Comparison of ENCODE assay signal across 17 mouse cellular contexts in the genomic region with DNA sequence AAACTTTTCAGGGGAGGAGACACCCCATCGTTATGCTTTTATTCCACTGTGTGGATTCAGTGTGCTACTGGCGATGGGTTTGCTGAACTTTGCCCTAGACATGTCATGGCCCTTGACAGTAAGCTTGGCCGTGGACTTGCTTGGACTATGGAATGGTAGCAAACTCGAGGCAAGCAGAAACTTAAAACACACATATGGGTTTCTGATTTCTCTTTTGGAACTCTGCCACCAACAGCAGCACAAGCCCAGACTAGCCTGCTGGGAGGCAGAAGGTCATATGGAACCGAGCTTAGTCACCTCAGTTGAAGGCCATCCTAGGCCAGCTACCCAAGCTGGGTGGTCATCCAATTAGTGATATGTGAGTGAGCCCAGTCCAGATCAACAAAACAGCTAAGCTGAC.
A peak's percentile ranks its signal among the peaks of the same experiment; 100 is the strongest.
DNase-seq lines count a peak whose midpoint lies in the region; TF ChIP-seq lines count a peak whose summit lies in the region.
"Had no signal": no experiment of that assay in that cellular context is flagged by ENCODE, and none has a peak within 500 bp of the region (broad histone marks: within the 10 kb centered on the region; RNA-seq: fewer than 3 reads in every experiment).

No protein-coding gene starts in this region.

- no peak overlapping the region for H3K27ac ChIP-seq in kidney, adult 2 months (ENCODE audit: insufficient read depth, low read depth, low read length)
- H3K27ac ChIP-seq: embryonic facial prominence, embryonic 13.5 days; forebrain, embryonic 12.5 days; hindbrain, postnatal 0 days; limb, embryonic 15.5 days; midbrain, embryonic 15.5 days; stomach, postnatal 0 days had no signal

- no peak for TF ChIP-seq POLR2A in kidney, adult 2 months (IDR thresholded peaks at IDR 0.05; ENCODE audit: low read depth, low read length)

- TF ChIP-seq CTCF in kidney, adult 2 months (conservative IDR thresholded peaks at IDR 0.05; ENCODE audit: insufficient read depth, insufficient read length, low read depth, low read length) = no peak

- no peak overlapping the region for H3K4me3 ChIP-seq in kidney, adult 2 months (ENCODE audit: insufficient read depth, low read depth, low read length)
- H3K4me3 ChIP-seq: embryonic facial prominence, embryonic 13.5 days; forebrain, embryonic 12.5 days; limb, embryonic 15.5 days; midbrain, embryonic 15.5 days had no signal

- no peaks in the 10 kb centered on the region for H3K27me3 ChIP-seq in kidney, adult 2 months (replicated peaks; ENCODE audit: control insufficient read depth, insufficient read depth, low read length)
- H3K27me3 ChIP-seq: embryonic facial prominence, embryonic 13.5 days; forebrain, embryonic 12.5 days; limb, embryonic 15.5 days; midbrain, embryonic 15.5 days had no signal

- 38% methylated on average over 5 of the region's 5 CpGs for WGBS in kidney, adult 2 months

- no peaks in the 10 kb centered on the region for H3K36me3 ChIP-seq in kidney, adult 2 months (ENCODE audit: control insufficient read depth, insufficient read depth, low read length)
- H3K36me3 ChIP-seq: embryonic facial prominence, embryonic 13.5 days; forebrain, embryonic 12.5 days; limb, embryonic 15.5 days; midbrain, embryonic 15.5 days had no signal

- H3K4me1 ChIP-seq in kidney, adult 2 months (ENCODE audit: control insufficient read depth, insufficient read depth, low read length) = peaks cover 11% of the 10 kb centered on the region
- H3K4me1 ChIP-seq: embryonic facial prominence, embryonic 13.5 days; forebrain, embryonic 12.5 days; limb, embryonic 15.5 days; midbrain, embryonic 15.5 days had no signal

- DNase-seq in kidney, adult 2 months = peak; percentile 50
- no peak for DNase-seq in kidney, postnatal 4 days
- DNase-seq in ovary, postnatal 36 days (ENCODE audit: low spot score) = peak; percentile 9
- DNase-seq in ovary, postnatal 14 days (ENCODE audit: low spot score) = no peak
- peak; percentile 67 for DNase-seq in adrenal gland, adult 8-10 months
- peak; percentile 34 to 42 for DNase-seq in kidney, postnatal 36 days
- no peak for DNase-seq in embryo, embryonic 11 days
- DNase-seq: cerebellum, postnatal 25 days; heart, postnatal 36 days; lung, postnatal 36 days; thymus, postnatal 4 days had no signal

Comparison
In these comparisons a context has a peak if more than half of its experiments do, and no peak if none do; other contexts are left out.
1. DNase-seq: peak in kidney, adult 2 months (single experiment), ovary, postnatal 36 days (single experiment), adrenal gland, adult 8-10 months (single experiment) and kidney, postnatal 36 days (2 of 2); none in kidney, postnatal 4 days (0 of 2), ovary, postnatal 14 days (single experiment) and embryo, embryonic 11 days (single experiment).